Mouse (Mus musculus) retina, adult 2 months (tissue): ENCODE measurements around the gene Rbp7.
"Not testable (repeated sequence)": the region's sequence is repeated elsewhere in the genome, so short reads cannot be mapped to it uniquely, and the experiment has no call there.

Experiments
- DNase-seq: peaks from one replicate; pipeline ENCODE4 v3.0.0-alpha.2; 2012; ENCODE audit warnings: low read depth, low spot score

Gene Rbp7

GRCm38 (mm10) chr4:149457163-149457562, 2.4 kb upstream of the Rbp7 start:
- DNase-seq, result not testable (repeated sequence)

DNA sequence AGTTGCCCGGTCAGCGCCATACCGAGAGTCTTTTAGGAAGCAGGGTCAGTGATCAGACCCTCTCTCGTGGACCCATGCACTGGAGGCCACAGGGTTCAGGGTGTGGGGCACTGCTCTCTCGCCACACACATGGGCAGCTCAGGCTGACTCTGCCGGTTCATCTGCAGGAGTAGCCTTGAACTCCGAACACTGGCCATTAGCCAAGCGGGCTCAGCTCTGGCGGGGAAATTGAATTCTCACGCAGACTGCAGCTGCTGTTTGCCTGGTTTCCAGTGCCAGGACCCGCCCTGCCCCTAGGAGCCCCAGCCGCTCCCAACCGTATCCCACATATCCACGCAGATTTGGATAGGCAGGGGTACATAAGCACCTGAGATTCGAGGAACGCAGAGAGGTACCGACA, 515 bp downstream of the Rbp7 start:
- no peak for DNase-seq

GRCm38 (mm10) chr4:149453656-149454055, 1.1 kb downstream of the Rbp7 start:
- DNase-seq, result no peak

- DNase-seq, result no peak
These were observed 4.1 kb downstream of the Rbp7 start for GRCm38 (mm10) chr4:149450636-149451035.

GRCm38 (mm10) chr4:149446309-149446708, 8.5 kb downstream of the Rbp7 start:
- DNase-seq, result no peak

DNA sequence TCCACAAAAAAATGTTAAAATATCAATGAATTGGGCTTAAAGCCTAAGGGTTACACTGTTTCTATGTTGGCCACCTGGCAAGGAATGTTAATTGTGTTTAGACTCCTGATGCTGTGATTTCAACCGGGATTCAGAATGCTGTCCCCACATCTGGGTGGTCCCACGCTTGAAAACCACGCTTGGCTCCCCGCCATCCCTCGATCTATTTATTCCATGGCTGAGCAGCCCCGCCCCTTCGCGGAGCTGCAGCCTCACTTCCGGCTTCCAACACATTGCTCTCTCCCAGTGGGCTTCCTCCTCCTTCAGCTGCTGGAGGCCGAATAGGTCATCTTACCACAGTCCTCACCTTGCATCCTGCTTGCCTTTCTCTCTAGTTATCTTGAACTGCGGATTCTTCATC, 8.9 kb downstream of the Rbp7 start:
- DNase-seq, result no peak

DNA sequence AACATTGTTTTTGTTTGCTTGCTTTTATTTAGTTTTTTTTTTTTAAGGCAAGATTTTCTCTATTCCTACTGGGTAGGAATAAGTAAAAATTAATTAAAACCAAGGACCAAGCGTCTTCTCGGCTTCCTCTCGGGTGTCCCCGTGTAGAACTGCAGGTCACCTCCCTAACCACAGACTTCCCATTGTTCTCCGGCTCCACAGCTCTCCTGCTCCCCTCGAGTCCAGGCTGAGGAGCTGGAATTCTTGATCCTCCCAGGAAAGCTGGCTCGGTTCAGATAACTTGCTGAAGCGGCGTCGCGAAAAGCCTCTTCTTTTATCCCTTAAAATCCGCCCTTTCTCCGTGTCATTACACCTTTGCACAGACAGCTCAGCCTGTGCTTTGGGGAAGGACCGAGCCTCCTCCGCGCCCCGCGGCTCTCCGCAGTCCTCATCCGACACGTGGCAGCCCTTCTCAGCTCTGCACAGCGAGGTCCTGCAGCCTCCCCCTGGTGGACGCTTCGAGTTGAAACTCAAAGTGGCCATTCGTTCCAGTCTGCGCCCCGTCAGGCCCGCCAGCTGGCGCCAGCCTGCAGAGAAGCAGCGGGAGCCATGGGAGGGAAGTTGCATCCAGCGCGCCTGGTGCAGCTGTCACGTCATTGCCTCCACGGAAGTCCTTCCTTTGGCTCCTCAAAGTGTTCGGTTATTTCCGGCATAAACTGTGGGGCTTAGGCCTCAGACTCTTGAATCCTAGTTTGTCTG, 9.6 kb downstream of the Rbp7 start:
- peak; percentile 74 for DNase-seq

- DNase-seq, result no peak
These were observed 10.3 kb downstream of the Rbp7 start for GRCm38 (mm10) chr4:149444465-149444864.

DNA sequence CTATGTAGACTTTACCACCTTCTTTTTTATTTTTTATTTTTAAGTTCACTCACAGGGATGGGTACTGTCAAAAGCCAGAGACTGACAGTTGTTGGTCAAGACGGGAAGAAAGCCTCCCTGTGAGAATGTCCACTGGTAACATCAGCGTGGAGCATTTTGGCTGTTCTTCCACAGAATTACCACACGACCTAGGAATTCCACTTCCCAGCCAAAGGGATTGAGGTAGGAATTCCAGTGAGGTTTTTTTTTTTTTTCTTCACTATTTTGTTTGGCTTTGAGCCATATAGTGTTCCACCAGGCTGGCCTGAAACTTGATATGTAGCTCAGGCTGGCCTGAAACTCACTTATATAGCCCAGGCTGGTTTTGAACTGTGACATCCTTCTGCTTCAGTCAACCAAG, 12.3 kb downstream of the Rbp7 start:
- DNase-seq, result no peak

DNA sequence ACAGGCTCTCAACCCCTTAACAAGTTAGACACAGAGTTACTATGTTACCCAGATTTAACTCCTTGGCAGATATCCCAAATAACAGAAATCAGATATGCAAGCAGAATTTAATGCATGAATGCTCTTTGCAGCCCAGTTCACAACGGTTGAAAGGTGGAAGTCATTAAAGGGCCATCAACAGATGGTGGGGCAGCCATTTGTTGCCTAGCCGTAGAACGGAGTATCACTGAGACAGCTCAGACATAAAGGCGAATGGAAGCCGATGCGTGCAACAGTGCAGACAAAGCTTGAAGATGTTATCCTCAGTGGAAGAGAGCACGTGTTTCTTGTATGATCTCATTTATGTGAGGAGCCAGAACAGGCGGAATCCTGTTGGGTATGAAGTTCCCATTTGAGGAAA, 14.2 kb downstream of the Rbp7 start:
- DNase-seq, result no peak

DNA sequence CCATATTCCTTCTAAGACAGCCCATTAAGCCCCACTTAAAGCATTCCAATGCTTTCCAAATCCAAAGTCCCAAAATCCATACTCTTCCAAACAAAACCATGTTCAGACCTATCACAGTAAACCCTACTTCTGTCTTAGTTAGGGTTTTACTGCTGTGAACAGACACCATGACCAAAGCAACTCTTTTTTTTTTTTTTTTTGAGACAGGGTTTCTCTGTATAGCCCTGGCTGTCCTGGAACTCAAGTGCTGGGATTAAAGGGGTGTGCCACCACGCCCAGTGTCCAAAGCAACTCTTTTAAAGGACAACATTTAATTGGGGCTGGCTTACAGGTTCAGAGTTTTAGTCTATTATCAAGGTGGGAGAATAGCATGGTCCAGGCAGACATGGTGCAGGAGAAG, 22.9 kb downstream of the Rbp7 start:
- DNase-seq, result not testable (repeated sequence)

DNA sequence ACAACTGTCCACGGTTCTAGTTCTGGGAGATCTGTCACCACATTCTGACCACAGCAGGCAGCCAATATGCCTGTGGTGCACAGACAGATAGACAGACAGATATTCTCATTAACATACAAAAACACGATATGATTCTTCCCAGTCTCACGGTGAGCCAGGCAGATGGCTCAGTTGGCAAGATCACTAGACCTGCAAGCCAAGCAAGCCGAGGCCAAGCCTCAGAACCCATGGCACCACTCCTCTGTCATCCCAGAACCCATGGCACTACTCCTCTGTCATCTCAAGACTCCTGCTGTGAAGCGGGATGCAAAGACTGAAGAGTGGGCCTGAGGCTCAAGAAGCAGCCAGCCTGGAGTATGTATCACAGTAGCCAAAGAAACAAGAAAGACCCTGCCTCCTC, 25.2 kb downstream of the Rbp7 start:
- DNase-seq, result no peak

DNA sequence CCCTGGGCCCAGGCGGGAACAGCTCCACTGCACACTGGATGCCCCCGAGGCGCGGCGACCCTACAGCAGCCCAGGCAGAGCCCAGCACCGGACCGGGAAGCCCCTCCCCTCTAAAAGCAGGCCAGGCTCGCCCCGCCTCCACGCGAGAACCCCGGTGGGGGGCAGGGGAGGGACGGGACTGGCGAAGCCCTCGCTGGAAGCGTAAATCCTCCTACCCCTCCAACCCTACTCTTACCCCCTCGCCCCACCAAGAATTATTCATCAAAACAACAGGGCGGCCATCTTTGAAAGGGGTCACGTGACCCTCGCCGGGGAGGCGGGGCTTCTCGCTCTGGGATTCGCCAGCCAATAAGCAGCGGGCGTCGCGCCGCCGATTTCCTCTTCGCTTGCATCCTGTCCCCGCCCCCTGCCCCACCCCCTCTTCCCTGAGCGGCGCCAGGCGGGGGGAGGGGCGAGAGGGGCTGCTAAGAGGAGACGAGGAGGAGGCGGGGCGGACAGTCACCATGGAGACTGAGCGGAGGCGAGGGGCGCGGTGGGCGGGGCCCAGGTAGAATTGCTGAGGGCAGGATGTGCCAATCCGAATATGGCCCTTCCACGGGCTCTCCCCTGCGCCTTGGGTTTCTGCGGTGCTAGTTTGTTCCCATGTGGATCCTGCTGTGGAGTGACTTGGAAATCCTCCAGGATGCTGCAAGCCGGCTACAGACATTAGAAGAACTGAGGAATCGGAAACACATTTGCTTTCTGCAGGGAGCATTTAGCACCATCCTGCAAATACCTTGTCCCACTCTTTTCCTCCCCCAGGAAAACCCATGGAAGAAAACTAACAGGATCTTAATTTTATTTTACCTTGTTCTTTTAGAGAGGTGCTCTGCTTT, 28.2 kb downstream of the Rbp7 start, which contains the start of gene Ube4b:
TSS of gene Ube4b (minus strand) at position 425 of the 875 bp plus-strand sequence.
- peak; percentile 85 for DNase-seq

DNA sequence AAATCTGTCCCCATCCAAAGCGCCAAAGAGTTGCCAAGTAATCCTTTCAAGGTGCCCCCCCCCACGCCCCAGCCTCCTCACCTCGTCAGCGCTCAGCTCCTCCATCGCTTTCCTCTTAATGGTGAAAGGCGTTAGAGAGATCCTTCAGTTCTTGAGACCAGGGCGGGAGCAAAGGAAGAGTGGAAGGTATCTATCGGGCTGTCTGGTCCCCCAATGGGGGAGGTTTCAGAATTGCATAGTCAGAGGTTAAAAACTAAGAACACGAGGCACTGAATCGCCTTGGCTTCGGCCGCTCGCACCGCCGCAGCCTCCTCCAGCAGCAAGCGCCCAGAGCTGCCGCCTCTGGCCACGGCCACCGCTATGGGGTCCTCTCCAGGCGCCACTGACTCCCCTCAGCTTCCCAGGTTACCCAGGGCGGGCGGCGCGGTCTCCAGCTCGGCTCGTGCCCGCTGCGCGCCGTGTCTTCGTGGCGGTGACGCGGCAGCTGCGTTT, 28.9 kb downstream of the Rbp7 start:
- DNase-seq, result no peak

DNA sequence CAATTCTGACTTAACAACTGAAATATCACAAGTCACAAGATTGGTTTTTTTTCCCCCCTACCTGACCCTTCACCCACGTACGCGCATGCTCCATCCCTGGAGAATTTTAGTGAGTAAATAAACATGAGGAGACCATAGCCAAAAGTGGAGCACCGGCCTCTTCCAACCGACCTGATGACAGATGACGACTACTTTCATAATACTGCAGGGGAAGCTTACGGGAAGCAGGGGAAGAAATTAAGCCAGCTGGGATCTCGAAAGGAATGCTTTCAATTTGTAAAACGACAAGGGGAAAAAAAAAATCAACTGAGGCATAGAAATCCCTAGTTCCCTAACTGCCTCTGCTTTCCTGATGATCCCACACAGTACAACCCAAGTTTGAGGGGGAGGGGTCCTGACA, 30.0 kb downstream of the Rbp7 start:
- DNase-seq, result no peak

- no peak for DNase-seq
These were observed 36.9 kb downstream of the Rbp7 start for GRCm38 (mm10) chr4:149417854-149418365.

GRCm38 (mm10) chr4:149416986-149417385, 37.8 kb downstream of the Rbp7 start:
- no peak for DNase-seq

DNA sequence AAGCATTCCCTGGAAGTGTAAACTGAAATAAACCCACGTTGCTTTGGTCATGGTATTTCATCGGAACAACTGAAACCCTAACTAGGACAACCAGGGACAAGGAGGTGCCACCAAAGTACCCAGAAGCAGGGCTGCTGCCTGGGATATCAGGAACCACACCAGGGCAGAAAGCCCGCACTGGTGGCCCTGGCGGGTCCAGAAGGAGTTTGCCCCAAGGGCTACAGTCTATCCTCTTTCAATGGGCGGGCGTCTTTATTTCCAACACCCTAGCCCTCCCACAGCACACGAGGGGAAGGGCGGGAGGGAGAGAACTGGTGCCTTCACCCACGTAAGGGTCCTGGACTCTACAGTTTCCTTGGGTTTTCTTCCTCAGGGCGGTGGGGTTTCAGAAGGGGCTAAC, 38.4 kb downstream of the Rbp7 start:
- no peak for DNase-seq

DNA sequence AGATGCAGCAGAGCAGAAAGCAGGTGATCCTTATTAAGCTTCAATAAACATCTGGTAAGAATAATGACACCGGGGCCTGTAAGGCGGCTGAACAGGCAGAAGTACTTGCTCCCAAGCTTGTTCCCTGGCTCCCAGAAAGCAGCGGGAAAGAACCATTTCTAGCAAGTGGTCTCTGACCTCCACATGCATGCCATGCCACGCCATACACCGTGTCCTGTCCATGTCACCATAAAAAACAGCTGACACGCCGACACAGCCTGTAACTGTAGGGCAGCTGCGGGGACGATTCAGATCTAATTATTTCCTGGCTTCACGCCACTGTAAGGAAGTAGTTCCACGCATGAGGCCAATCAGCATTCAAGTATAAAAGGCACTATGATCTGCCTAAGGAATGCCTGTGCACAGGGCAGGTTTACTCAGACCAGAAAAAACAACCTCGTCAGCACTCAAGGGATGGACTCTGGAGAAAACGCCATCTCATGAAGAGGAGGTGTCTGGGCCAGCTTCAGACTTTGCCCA, 39.1 kb downstream of the Rbp7 start:
- no peak for DNase-seq

- DNase-seq, result no peak
These were observed 40.5 kb downstream of the Rbp7 start for GRCm38 (mm10) chr4:149414259-149414658.

DNA sequence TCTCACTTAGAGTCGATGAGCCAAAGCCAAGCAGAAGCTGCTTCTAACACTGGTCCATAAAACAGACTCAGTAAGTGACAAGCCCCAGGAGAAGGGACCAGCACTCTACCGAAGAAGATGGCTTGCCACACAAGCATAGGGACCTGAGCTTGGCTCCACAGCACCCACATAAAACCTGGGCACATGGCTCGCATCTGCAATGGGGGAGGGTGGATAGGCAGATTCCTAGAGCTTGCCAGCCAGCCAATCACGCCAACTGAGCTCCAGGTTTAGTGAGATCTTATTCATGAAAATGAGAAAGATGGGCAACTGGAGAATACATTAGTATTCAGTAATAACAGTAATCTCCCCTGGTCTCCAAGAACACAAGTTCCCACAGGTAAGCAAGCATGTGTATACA, 45.0 kb downstream of the Rbp7 start:
- DNase-seq, result no peak

DNA sequence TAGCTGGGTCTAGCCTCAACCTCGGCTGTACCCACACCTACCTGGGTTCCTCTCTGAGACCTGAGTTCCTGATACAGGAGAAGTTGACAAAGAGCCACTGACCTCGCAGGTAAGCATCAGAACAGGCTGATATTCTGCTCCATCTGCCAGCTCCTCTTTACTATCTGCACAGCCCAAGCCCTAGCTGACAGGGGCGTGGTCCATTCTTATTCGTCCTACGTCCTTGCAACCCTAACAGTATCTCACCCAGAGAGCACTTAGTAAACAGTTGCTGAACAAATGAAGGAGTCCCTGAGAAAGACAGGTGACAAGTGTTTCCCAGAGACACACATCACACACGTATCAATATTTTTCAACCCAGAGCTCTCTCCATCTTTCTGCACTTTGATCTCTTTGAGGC, 46.4 kb downstream of the Rbp7 start:
- no peak for DNase-seq
